Mouse (Mus musculus): Measurements from ENCODE around the gene Polr3gl.

GRCm38 (mm10) chr3:96597435-96597891 lies 3.5 kb upstream of the Polr3gl start:
- TF ChIP-seq EP300 (IDR thresholded peaks at IDR 0.05; ENCODE audit: low read depth), result no peak
- no peak for TF ChIP-seq CTCF (IDR thresholded peaks at IDR 0.05; ENCODE audit: low read depth)
